Mouse (Mus musculus): ENCODE data around the gene Myh14.
A peak's percentile ranks its signal among the peaks of the same experiment; 100 is the strongest.
"Not testable (repeated sequence)": the region's sequence is repeated elsewhere in the genome, so short reads cannot be mapped to it uniquely, and the experiment has no call there.

Myh14 gene

GRCm38 (mm10) chr7:44670803-44671202 is at the start of gene Myh14:
Gene Myh14 (minus strand): TSS chr7:44670843.
- peak; percentile 88 to 91 for DNase-seq (ENCODE audit: low spot score in 2 of 2)

- DNase-seq (ENCODE audit: low spot score in 2 of 2), result no peak
These were observed 39.2 kb upstream of the Myh14 start for GRCm38 (mm10) chr7:44709881-44710280.

GRCm38 (mm10) chr7:44708574-44708973 is 37.9 kb upstream of the Myh14 start, which contains the start of gene Izumo2:
Gene Izumo2 (plus strand): TSS chr7:44708742.
- no peak for DNase-seq (ENCODE audit: low spot score in 2 of 2)

GRCm38 (mm10) chr7:44708093-44708492 is 37.5 kb upstream of the Myh14 start:
- not testable (repeated sequence) for DNase-seq (ENCODE audit: low spot score in 2 of 2)

GRCm38 (mm10) chr7:44707169-44707675 is 36.6 kb upstream of the Myh14 start:
- no peak for DNase-seq (ENCODE audit: low spot score in 2 of 2)

- DNase-seq (ENCODE audit: low spot score in 2 of 2), result no peak
These were observed 35.7 kb upstream of the Myh14 start for GRCm38 (mm10) chr7:44706322-44706721.

- no peak for DNase-seq (ENCODE audit: low spot score in 2 of 2)
These were observed 34.4 kb upstream of the Myh14 start for GRCm38 (mm10) chr7:44705086-44705485.

- DNase-seq (ENCODE audit: low spot score in 2 of 2), result peak; percentile 16 to 36
These were observed 33.7 kb upstream of the Myh14 start for GRCm38 (mm10) chr7:44704363-44704762.

GRCm38 (mm10) chr7:44702985-44703384 is 32.3 kb upstream of the Myh14 start:
- DNase-seq (ENCODE audit: low spot score in 2 of 2), result no peak

- peak; percentile 12 to 41 for DNase-seq (ENCODE audit: low spot score in 2 of 2)
These were observed 31.3 kb upstream of the Myh14 start for GRCm38 (mm10) chr7:44701921-44702320.

- DNase-seq (ENCODE audit: low spot score in 2 of 2), result no peak
These were observed 27.3 kb upstream of the Myh14 start for GRCm38 (mm10) chr7:44697980-44698379.

GRCm38 (mm10) chr7:44697191-44697710 is 26.6 kb upstream of the Myh14 start:
- DNase-seq (ENCODE audit: low spot score in 2 of 2), result no peak

GRCm38 (mm10) chr7:44695223-44695622 is 24.6 kb upstream of the Myh14 start:
- no peak for DNase-seq (ENCODE audit: low spot score in 2 of 2)

- DNase-seq (ENCODE audit: low spot score in 2 of 2), result no peak
These were observed 23.0 kb upstream of the Myh14 start for GRCm38 (mm10) chr7:44693427-44694175.

GRCm38 (mm10) chr7:44689331-44689730 is 18.7 kb upstream of the Myh14 start:
- no peak for DNase-seq (ENCODE audit: low spot score in 2 of 2)

GRCm38 (mm10) chr7:44688890-44689289 is 18.2 kb upstream of the Myh14 start:
- DNase-seq (ENCODE audit: low spot score in 2 of 2), result no peak

- no peak for DNase-seq (ENCODE audit: low spot score in 2 of 2)
These were observed 15.1 kb upstream of the Myh14 start for GRCm38 (mm10) chr7:44685531-44686402.

- no peak for DNase-seq (ENCODE audit: low spot score in 2 of 2)
These were observed 13.0 kb upstream of the Myh14 start for GRCm38 (mm10) chr7:44683656-44684055.

GRCm38 (mm10) chr7:44676611-44677010 is 6.0 kb upstream of the Myh14 start:
- peak; percentile 6 to 40 for DNase-seq (ENCODE audit: low spot score in 2 of 2)

GRCm38 (mm10) chr7:44676126-44676525 is 5.5 kb upstream of the Myh14 start:
- no peak for DNase-seq (ENCODE audit: low spot score in 2 of 2)

GRCm38 (mm10) chr7:44675171-44675570 is 4.5 kb upstream of the Myh14 start:
- DNase-seq (ENCODE audit: low spot score in 2 of 2), result no peak

GRCm38 (mm10) chr7:44674511-44674910 is 3.9 kb upstream of the Myh14 start:
- no peak for DNase-seq (ENCODE audit: low spot score in 2 of 2)

All from right cerebral cortex, adult 2 months (tissue).